Mouse (Mus musculus): ENCODE results near the gene Eif2s3y. TPM values are rescaled to one million over a fixed set of nuclear protein-coding genes. Genes with fewer than 3 reads are reported as not detected.

Gene Eif2s3y
- total RNA-seq (2023), result 100 to 1,000 TPM in 1 of 2 experiments, not detected in 1; 112 TPM

GRCm38 (mm10) chrY:1009882-1010751 is at the start of gene Eif2s3y:
Eif2s3y (plus strand) TSS chrY:1010543.

Other genes with a start within 250 kb of the Eif2s3y start
- not detected for gene Zfy1, start 213.1 kb upstream of the Eif2s3y start, total RNA-seq (2023)
- gene Uba1y, start 191.9 kb upstream of the Eif2s3y start, total RNA-seq (2023), result not detected
- 10 to 100 TPM in 1 of 2 experiments, not detected in 1; 15.4 TPM for gene Kdm5d, start 112.8 kb upstream of the Eif2s3y start, total RNA-seq (2023)
- gene Uty, start 235.2 kb downstream of the Eif2s3y start, total RNA-seq (2023), result 10 to 100 TPM in 1 of 2 experiments, under 1 TPM in 1; 0.09 to 19.8 TPM

Data from neutrophil, adult 59 days (primary cell).